Mouse (Mus musculus) lung, embryonic 16.5 days (tissue): Measurements from ENCODE around the gene Asxl1. TPM values are rescaled to one million over a fixed set of nuclear protein-coding genes. Genes with fewer than 3 reads are reported as not detected.
A peak's percentile ranks its signal among the peaks of the same experiment; 100 is the strongest.

Experiments
- ATAC-seq: fragments of 200-750 bp; cut with Nextera tagmentation; 2 replicates; pipeline ENCODE4 v1.8.0; 2017; ENCODE audit warnings: low read depth, mild to moderate bottlenecking, moderate library complexity
- H3K27ac ChIP-seq: fragments of 300-500 bp; sonication (generic); 2 replicates; pipeline ENCODE4 v1.5.1; 2014; ENCODE audit warnings: mild to moderate bottlenecking, control low read depth, low read length
- H3K27me3 ChIP-seq: fragments of 300-500 bp; sonication (generic); 2 replicates; pipeline ENCODE4 v1.6.1; 2014; ENCODE audit warnings: low read depth, low read length, mixed read lengths; ENCODE audit not compliant: control insufficient read depth, insufficient read depth
- H3K36me3 ChIP-seq: fragments of 300-500 bp; sonication (generic); 2 replicates; pipeline ENCODE4 v1.6.1; 2014; ENCODE audit warnings: low read length; ENCODE audit not compliant: control insufficient read depth, insufficient read depth
- H3K4me1 ChIP-seq: fragments of 300-500 bp; sonication (generic); replicated peaks from 2 replicates; pipeline ENCODE4 v1.6.1; 2014; ENCODE audit warnings: low read length, mixed read lengths; ENCODE audit not compliant: control insufficient read depth, insufficient read depth
- H3K4me2 ChIP-seq: fragments of 300-500 bp; sonication (generic); 2 replicates; pipeline ENCODE4 v1.6.1; 2014; ENCODE audit warnings: low read depth, low read length, control low read depth
- H3K4me3 ChIP-seq: fragments of 300-500 bp; sonication (generic); 2 replicates; pipeline ENCODE4 v1.5.1; 2014; ENCODE audit warnings: mild to moderate bottlenecking, low read length, control low read depth
- H3K9ac ChIP-seq: fragments of 300-500 bp; sonication (generic); 2 replicates; pipeline ENCODE4 v1.6.1; 2014; ENCODE audit warnings: low read length, control low read depth
- H3K9me3 ChIP-seq: fragments of 300-500 bp; sonication (generic); 2 replicates; pipeline ENCODE4 v1.6.1; 2016; ENCODE audit warnings: low read length; ENCODE audit not compliant: control insufficient read depth
- WGBS: fragments of 180-500 bp; shearing (Covaris S2); extraction: QIAGEN DNeasy Blood & Tissue Kit; methylation state at CpG from one replicate; pipeline ENCODE4 v1.1.7; 2014; 5-methylcytosine and 5-hydroxymethylcytosine counted together
- polyA plus RNA-seq: library from polyadenylated mRNA; unstranded; fragments of >200 nt; fragmentation: Nextera tagmentation; extraction: Ambion mirVana; gene quantifications from 2 replicates; pipeline ENCODE4 v1.2.1, GENCODE M21; 2015

Gene Asxl1
- polyA plus RNA-seq, 1 experiment from 2014 or later, result 9.6 TPM

DNA sequence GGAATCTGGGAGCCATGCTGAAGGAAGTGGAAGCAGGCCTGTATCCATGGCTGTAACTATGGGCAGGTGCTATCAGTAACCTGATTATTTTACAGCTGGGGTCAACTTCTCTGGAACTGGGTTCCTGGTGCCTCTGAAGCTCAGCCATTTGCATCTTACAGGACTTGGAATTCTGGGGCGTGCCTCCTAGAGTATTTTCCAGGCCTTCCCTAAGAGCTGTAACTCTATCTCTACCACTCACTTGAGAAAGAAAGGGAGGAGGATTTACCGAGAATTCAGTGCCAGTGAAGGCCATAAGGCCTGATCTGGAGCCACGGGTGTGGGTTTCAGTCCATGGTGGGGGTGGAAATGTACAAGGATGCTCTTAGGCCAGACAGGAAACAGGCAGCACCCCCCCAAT is 95.6 kb downstream of the Asxl1 start:
- peak overlapping the region; percentile 23; the same call in 1 of the 2 replicates for H3K9ac ChIP-seq
- peaks cover 57% of the 10 kb centered on the region for H3K4me1 ChIP-seq
- 27% methylated on average over 3 of the region's 3 CpGs for WGBS
- H3K9me3 ChIP-seq, result no peaks in the 10 kb centered on the region
- H3K27ac ChIP-seq, result peak overlapping the region; percentile 62
- no peaks in the 10 kb centered on the region for H3K27me3 ChIP-seq
- no peaks in the 10 kb centered on the region for H3K36me3 ChIP-seq
- peak overlapping the region; percentile 12; the same call in 1 of the 2 replicates for H3K4me2 ChIP-seq
- no peak overlapping the region for H3K4me3 ChIP-seq
- no peak for ATAC-seq

DNA sequence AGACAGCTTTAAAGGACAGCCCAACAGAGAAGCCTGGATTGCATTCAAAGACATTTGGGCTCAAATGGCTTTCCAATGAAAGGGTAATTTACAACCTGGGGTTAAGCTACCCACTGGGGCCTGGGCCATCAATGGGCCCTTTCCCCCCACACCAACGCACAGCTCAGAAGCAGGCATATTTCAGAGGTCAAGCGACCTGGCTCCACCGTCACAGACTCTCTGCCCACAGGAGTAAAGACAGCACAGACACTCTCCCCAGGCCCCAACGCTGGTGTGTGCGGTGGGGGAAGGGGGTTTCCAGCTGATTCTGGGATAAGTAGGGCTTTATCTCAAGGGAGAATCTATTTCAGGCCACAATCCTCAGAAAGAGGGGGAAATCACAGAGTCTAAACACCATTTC is 97.1 kb downstream of the Asxl1 start:
- 13% methylated on average over 5 of the region's 5 CpGs for WGBS
- Histone ChIP-seq H3K4me2 (peak overlapping the region; percentile 82), H3K4me1 (peaks cover 42% of the 10 kb centered on the region), H3K36me3 (no peaks in the 10 kb centered on the region), H3K27ac (peak overlapping the region; percentile 62; the same call in 1 of the 2 replicates), H3K4me3 (peak overlapping the region; percentile 95), H3K9me3 (no peaks in the 10 kb centered on the region), H3K9ac (peak overlapping the region; percentile 91), H3K27me3 (no peaks in the 10 kb centered on the region)
- ATAC-seq, result no peak

DNA sequence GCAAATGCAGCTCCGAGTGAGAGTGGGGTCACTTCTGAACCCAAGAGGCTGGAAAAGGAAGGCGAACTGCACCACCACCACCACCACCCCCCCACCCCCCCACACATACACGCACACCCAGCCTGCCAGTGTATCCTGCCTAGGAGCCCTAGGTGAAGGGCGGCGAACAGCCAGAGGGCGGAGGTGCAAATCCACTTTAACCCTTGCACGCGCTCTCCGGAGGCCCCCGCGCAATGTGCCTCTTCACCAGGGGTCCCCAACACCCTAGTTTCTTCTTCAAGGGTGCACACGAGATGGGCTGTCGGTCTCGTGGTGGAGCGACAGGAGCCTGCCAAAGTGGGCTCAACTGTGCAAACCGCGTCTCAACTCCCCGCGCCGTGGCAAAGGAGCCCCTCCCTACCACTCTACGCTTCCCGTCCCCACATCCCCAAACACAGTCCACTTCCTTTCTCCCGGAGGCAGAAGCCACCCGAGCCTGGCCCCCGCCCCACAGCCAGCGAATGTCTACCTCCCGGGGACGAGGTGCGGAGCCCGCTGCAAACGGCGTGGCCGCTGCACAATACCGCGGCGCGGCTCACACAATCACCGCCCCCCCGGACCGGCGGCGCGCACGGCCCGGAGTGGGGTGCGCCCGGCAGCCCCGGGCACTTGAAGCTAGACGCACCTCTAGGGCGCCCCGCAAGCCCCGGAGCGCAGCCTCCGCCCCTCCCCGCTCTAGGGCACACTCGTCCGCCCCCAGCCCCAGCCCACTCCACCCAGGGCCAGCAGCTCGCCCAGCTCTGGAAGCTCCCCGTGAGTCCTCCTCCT is 98.0 kb downstream of the Asxl1 start:
- no peaks in the 10 kb centered on the region for H3K36me3 ChIP-seq
- WGBS, result 0% methylated on average over 57 of the region's 59 CpGs
- H3K9me3 ChIP-seq, result no peaks in the 10 kb centered on the region
- peak overlapping the region; percentile 95 for H3K4me3 ChIP-seq
- H3K9ac ChIP-seq, result peak overlapping the region; percentile 91
- peaks cover 33% of the 10 kb centered on the region for H3K4me1 ChIP-seq
- H3K27ac ChIP-seq, result peak overlapping the region; percentile 97
- ATAC-seq, result peak; percentile 52
- H3K4me2 ChIP-seq, result peak overlapping the region; percentile 82
- no peaks in the 10 kb centered on the region for H3K27me3 ChIP-seq

DNA sequence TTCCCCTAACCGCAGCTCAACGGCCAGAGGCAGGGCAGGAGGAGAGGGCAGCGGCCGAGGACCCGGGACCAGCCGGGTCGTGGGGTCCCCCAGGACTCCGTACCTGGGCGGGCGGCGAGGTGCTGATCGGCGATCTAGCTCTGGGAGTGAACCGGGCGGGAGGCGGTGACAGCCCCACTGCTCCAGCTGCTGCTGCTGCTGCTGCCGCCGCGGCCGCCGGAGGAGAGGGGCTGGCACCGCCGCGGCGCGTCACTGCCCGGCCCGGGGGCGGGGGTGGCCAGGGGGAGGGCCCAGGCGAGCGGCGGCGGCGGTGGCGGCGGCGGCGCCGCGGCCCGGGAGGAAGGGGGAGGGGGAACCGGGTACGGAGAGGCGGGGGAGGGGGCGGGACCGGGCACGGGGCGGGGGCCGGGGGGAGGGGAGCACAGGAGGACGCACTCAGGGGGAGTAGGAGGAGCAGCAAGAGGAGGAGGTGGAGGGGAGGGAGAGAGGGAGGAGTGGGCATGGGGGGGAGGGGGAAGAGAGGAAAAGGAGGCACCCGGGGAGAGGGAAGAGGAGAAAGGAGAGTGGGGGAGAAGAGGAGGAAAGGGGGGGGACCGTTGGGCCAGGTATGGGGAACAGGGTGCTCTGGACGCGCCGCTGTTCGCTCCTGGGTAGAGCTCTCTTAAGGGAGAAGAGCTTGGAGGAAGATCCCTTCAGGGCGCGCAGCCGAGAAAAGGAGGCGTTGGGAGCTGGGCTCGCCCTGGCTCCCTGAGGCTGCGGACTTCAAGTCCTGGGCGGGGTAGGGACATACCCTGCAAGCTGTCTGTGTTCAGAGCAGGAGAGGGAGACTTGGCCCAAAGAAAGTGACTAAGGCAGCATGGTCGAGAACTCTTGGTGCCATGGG is 98.9 kb downstream of the Asxl1 start:
- under 1% methylated on average over 29 of the region's 64 CpGs for WGBS
- H3K4me2 ChIP-seq, result peak overlapping the region; percentile 82
- H3K27ac ChIP-seq, result peak overlapping the region; percentile 97
- H3K9ac ChIP-seq, result peak overlapping the region; percentile 91
- peak overlapping the region; percentile 95 for H3K4me3 ChIP-seq
- H3K9me3 ChIP-seq, result no peaks in the 10 kb centered on the region
- H3K36me3 ChIP-seq, result no peaks in the 10 kb centered on the region
- peak; percentile 78 for ATAC-seq
- H3K27me3 ChIP-seq, result no peaks in the 10 kb centered on the region
- peaks cover 32% of the 10 kb centered on the region for H3K4me1 ChIP-seq

DNA sequence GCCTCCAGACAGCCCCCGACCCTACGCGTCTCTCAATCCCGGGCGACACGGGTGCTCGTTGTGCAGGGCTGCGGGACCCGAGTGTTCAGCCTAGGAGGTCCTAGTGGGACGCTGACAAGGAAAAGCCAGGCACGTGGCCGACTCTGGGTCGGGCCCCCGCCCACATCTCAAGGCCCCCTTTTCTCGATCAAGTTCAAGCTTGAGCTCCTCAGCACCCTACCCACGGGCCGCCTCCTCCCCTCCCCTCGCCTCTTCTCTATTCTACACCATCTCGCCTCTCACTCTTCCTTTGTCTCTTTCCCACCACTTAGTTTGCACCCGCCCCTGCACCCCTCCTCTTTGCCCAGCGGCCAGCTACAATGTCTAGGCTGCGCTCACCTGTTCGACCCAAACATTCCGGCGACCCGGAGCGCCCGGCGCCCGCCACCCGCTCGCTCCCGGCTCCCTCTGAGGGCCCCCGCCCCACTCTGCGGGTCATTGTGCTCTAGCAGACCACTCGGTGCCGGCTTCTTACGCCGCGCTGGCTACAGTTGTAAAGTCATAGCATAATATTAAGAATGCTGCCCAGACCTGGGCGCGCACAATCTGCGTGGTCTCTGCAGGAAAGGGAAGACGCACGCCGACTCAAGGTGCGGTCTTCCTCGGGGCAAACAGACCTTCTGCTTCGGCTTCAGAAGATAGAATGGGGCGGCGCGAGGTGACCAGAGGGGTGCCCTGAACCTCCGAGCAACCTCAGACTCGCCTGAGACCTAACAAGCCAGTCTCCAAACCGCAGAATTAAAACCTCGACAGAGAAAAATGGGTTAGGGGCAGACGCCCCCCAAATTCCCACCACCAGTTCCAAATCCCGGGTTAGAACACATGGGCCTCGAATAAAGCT is 99.7 kb downstream of the Asxl1 start:
- peaks cover 28% of the 10 kb centered on the region for H3K4me1 ChIP-seq
- H3K27me3 ChIP-seq, result no peaks in the 10 kb centered on the region
- peak; percentile 42 for ATAC-seq
- H3K27ac ChIP-seq, result peak overlapping the region; percentile 93
- H3K9ac ChIP-seq, result peak overlapping the region; percentile 75
- H3K36me3 ChIP-seq, result no peaks in the 10 kb centered on the region
- WGBS, result under 1% methylated on average over 59 of the region's 59 CpGs
- no peaks in the 10 kb centered on the region for H3K9me3 ChIP-seq
- H3K4me3 ChIP-seq, result peak overlapping the region; percentile 95
- peak overlapping the region; percentile 82 for H3K4me2 ChIP-seq

DNA sequence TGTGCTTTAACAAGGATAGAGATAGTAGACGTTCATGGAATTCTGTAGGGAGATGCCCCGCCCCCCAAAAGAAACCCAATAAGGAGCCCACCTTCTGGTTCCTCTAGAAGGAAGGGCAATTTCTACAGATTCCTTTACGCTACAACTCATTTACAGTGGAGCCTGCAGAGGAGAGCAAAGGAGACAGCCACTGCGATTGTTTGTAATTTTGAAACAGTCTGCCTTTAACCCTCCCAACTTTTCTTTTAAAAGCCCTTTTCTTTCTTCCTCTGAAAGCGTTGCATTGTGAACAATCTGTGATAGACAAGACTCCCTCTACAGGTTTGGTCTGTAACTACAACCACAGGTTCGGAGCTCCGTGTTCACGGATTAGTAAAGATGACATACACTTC is 100.4 kb downstream of the Asxl1 start:
- Histone ChIP-seq H3K4me1 (peaks cover 22% of the 10 kb centered on the region), H3K4me3 (peak overlapping the region; percentile 95), H3K27me3 (no peaks in the 10 kb centered on the region), H3K9ac (peak overlapping the region; percentile 75), H3K4me2 (peak overlapping the region; percentile 82), H3K36me3 (no peaks in the 10 kb centered on the region), H3K9me3 (no peaks in the 10 kb centered on the region), H3K27ac (peak overlapping the region; percentile 41; the same call in 1 of the 2 replicates)
- ATAC-seq, result no peak
- WGBS, result under 1% methylated on average over 8 of the region's 8 CpGs

DNA sequence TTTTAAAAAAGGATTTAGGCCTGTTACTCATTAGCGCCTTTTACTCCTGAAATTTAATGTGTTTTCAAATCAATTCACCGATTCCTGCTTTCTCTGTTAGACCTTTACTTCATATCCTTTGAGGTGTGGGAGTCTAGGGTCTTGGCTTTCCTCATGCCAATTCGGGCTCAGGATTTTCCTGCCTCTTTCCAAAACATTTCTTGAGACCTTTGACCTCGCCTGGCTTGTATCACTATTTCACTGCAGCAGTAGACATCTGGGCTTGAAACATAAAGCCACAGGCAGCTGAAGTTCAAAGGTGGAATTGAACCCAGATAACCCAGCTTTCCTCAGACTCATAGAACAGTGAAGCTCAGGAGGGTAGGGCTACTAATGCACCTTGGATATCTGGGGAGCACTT is 100.8 kb downstream of the Asxl1 start:
- 20% methylated on average over 4 of the region's 4 CpGs for WGBS
- no peak overlapping the region for H3K4me2 ChIP-seq

DNA sequence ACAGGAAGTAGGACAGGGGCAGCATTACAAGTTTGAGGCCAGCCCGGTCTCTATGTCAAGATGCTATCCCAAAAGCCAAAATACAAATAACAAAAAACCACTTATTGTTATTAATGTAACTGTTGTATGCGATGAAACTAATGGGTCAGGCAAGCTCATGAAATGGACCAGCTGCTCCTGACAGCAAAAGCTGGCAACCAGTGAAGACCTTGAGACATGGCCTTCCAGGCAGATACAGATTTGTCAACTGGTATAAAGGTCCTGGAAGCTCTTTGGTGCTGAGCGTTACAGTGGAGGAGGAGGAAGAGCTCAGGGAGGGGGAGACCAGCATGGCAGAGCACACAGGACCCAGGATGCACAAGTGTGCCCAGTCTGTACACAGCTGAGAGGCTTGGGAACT is 102.1 kb downstream of the Asxl1 start:
- Histone ChIP-seq H3K36me3 (no peaks in the 10 kb centered on the region), H3K27ac (peak overlapping the region; percentile 7; the same call in 1 of the 2 replicates), H3K4me1 (peaks cover 5% of the 10 kb centered on the region), H3K9ac (no peak overlapping the region), H3K4me3 (no peak overlapping the region), H3K4me2 (no peak overlapping the region), H3K27me3 (no peaks in the 10 kb centered on the region), H3K9me3 (no peaks in the 10 kb centered on the region)
- WGBS, result 64% methylated on average over 3 of the region's 3 CpGs
- ATAC-seq, result no peak

More for the DNA sequence above, 100.8 kb downstream of the Asxl1 start:
- Histone ChIP-seq H3K27ac (no peak overlapping the region), H3K4me1 (peaks cover 17% of the 10 kb centered on the region), H3K9ac (no peak overlapping the region), H3K36me3 (no peaks in the 10 kb centered on the region), H3K27me3 (no peaks in the 10 kb centered on the region), H3K4me3 (no peak overlapping the region), H3K9me3 (no peaks in the 10 kb centered on the region)
- no peak for ATAC-seq
